Mouse (Mus musculus): ENCODE measurements around the gene Tro. TPM values are rescaled to one million over a fixed set of nuclear protein-coding genes. Genes with fewer than 3 reads are reported as not detected.
A peak's percentile ranks its signal among the peaks of the same experiment; 100 is the strongest.

Gene Tro
- polyA plus RNA-seq (2015; fragmentation: Nextera tagmentation; extraction: Ambion mirVana), result 17.6 and 18.6 TPM in 2 replicates

GRCm38 (mm10) chrX:150656908-150657796 is at the start of gene Tro:
Gene Tro (minus strand): TSS chrX:150657583.
- WGBS, result 15% methylated on average over 37 of the region's 37 CpGs
- Histone ChIP-seq H3K36me3 (peaks cover 23% of the 10 kb centered on the region), H3K27me3 (replicated peaks) (no peaks in the 10 kb centered on the region; the same call in 1 of the 2 replicates), H3K9me3 (no peaks in the 10 kb centered on the region), H3K27ac (replicated peaks) (peak within 1 kb of the TSS; percentile 59), H3K4me1 (no peaks in the 10 kb centered on the region), H3K9ac (peak within 1 kb of the TSS; percentile 80), H3K4me3 (peak within 1 kb of the TSS; percentile 64), H3K4me2 (peak within 1 kb of the TSS; percentile 70)
- ATAC-seq (ENCODE audit: extremely low read depth, insufficient number of reproducible peaks, low FRiP score, low TSS enrichment), result peak; percentile 51; the same call in 1 of the 2 replicates

GRCm38 (mm10) chrX:150677505-150677904 is 20.1 kb upstream of the Tro start:
- 41% methylated on average over 1 of the region's 1 CpGs for WGBS
- Histone ChIP-seq H3K9me3 (no peaks in the 10 kb centered on the region), H3K9ac (no peak overlapping the region), H3K4me3 (no peak overlapping the region), H3K4me1 (no peaks in the 10 kb centered on the region), H3K27me3 (replicated peaks) (no peaks in the 10 kb centered on the region), H3K27ac (replicated peaks) (no peak overlapping the region), H3K4me2 (no peak overlapping the region), H3K36me3 (no peaks in the 10 kb centered on the region)
- no peak for ATAC-seq (ENCODE audit: extremely low read depth, insufficient number of reproducible peaks, low FRiP score, low TSS enrichment)

GRCm38 (mm10) chrX:150662809-150663208 is 5.4 kb upstream of the Tro start:
- Histone ChIP-seq H3K4me2 (no peak overlapping the region), H3K9ac (no peak overlapping the region), H3K4me3 (no peak overlapping the region), H3K4me1 (no peaks in the 10 kb centered on the region), H3K27ac (replicated peaks) (no peak overlapping the region), H3K27me3 (replicated peaks) (no peaks in the 10 kb centered on the region; the same call in 1 of the 2 replicates), H3K36me3 (no peaks in the 10 kb centered on the region), H3K9me3 (no peaks in the 10 kb centered on the region)
- WGBS, result 29% methylated on average over 4 of the region's 4 CpGs
- ATAC-seq (ENCODE audit: extremely low read depth, insufficient number of reproducible peaks, low FRiP score, low TSS enrichment), result no peak

GRCm38 (mm10) chrX:150657797-150658118 is 375 bp upstream of the Tro start:
- Histone ChIP-seq H3K27ac (replicated peaks) (no peak overlapping the region), H3K9me3 (no peaks in the 10 kb centered on the region), H3K4me2 (peak overlapping the region; percentile 70), H3K36me3 (peaks cover 17% of the 10 kb centered on the region), H3K4me3 (peak overlapping the region; percentile 64), H3K4me1 (no peaks in the 10 kb centered on the region), H3K27me3 (replicated peaks) (no peaks in the 10 kb centered on the region; the same call in 1 of the 2 replicates), H3K9ac (no peak overlapping the region)
- 16% methylated on average over 3 of the region's 3 CpGs for WGBS
- no peak for ATAC-seq (ENCODE audit: extremely low read depth, insufficient number of reproducible peaks, low FRiP score, low TSS enrichment)

- Histone ChIP-seq H3K4me3 (peak overlapping the region; percentile 64), H3K27ac (replicated peaks) (peak overlapping the region; percentile 59), H3K9ac (peak overlapping the region; percentile 80), H3K4me2 (peak overlapping the region; percentile 70), H3K4me1 (no peaks in the 10 kb centered on the region), H3K9me3 (no peaks in the 10 kb centered on the region), H3K27me3 (replicated peaks) (no peaks in the 10 kb centered on the region; the same call in 1 of the 2 replicates), H3K36me3 (peaks cover 32% of the 10 kb centered on the region)
- WGBS, result 44% methylated on average over 22 of the region's 44 CpGs
- no peak for ATAC-seq (ENCODE audit: extremely low read depth, insufficient number of reproducible peaks, low FRiP score, low TSS enrichment)
Measured at GRCm38 (mm10) chrX:150656122-150656907, 1.1 kb downstream of the Tro start.

GRCm38 (mm10) chrX:150636421-150636820 is 21.0 kb downstream of the Tro start:
- no peak overlapping the region for H3K4me2 ChIP-seq
- WGBS, result 38% methylated on average over 1 of the region's 1 CpGs
- H3K27ac ChIP-seq (replicated peaks), result no peak overlapping the region
- H3K36me3 ChIP-seq, result no peaks in the 10 kb centered on the region
- no peaks in the 10 kb centered on the region for H3K9me3 ChIP-seq
- H3K4me3 ChIP-seq, result no peak overlapping the region
- H3K4me1 ChIP-seq, result no peaks in the 10 kb centered on the region
- no peak overlapping the region for H3K9ac ChIP-seq
- H3K27me3 ChIP-seq (replicated peaks), result no peaks in the 10 kb centered on the region
- ATAC-seq (ENCODE audit: extremely low read depth, insufficient number of reproducible peaks, low FRiP score, low TSS enrichment), result no peak

- ATAC-seq (ENCODE audit: extremely low read depth, insufficient number of reproducible peaks, low FRiP score, low TSS enrichment), result no peak
Measured at GRCm38 (mm10) chrX:150598882-150599281, 58.5 kb downstream of the Tro start.

More at GRCm38 (mm10) chrX:150598882-150599281, 58.5 kb downstream of the Tro start:
- H3K9me3 ChIP-seq, result no peaks in the 10 kb centered on the region
- H3K4me3 ChIP-seq, result no peak overlapping the region
- 77% methylated on average over 2 of the region's 2 CpGs for WGBS
- no peaks in the 10 kb centered on the region for H3K27me3 ChIP-seq (replicated peaks)
- no peaks in the 10 kb centered on the region for H3K36me3 ChIP-seq
- H3K27ac ChIP-seq (replicated peaks), result no peak overlapping the region
- no peak overlapping the region for H3K4me2 ChIP-seq
- no peaks in the 10 kb centered on the region for H3K4me1 ChIP-seq
- no peak overlapping the region for H3K9ac ChIP-seq

Other genes starting within 250 kb of the Tro start
- gene Tmem29, start 198.4 kb downstream of the Tro start, polyA plus RNA-seq (2015; fragmentation: Nextera tagmentation; extraction: Ambion mirVana), result 17.9 and 19.4 TPM in 2 replicates
- 180 and 307 TPM in 2 replicates for gene Alas2, start 110.2 kb downstream of the Tro start, polyA plus RNA-seq (2015; fragmentation: Nextera tagmentation; extraction: Ambion mirVana)
- gene Pfkfb1, start 69.4 kb downstream of the Tro start, polyA plus RNA-seq (2015; fragmentation: Nextera tagmentation; extraction: Ambion mirVana), result 5.3 and 5.7 TPM in 2 replicates
- 12.8 TPM in 2 replicates for gene Apex2, start 67.7 kb downstream of the Tro start, polyA plus RNA-seq (2015; fragmentation: Nextera tagmentation; extraction: Ambion mirVana)
- gene Maged2, start 156.8 kb upstream of the Tro start, polyA plus RNA-seq (2015; fragmentation: Nextera tagmentation; extraction: Ambion mirVana), result 587 and 588 TPM in 2 replicates